Mouse (Mus musculus) cortical plate, adult 2 months (tissue): ENCODE measurements around the gene Tmem208.

Experiments used
- CTCF ChIP-seq: fragments of 200-500 bp; IDR thresholded peaks from 2 replicates; pipeline ENCODE4 v1.5.1; 2011; ENCODE audit warnings: mild to moderate bottlenecking, control low read depth, low read length; ENCODE audit not compliant: insufficient read depth; ENCODE audit errors: extremely low read depth
- POLR2A ChIP-seq: fragments of 200-500 bp; IDR thresholded peaks from 2 replicates; pipeline ENCODE4 v1.6.1; 2011; ENCODE audit warnings: mild to moderate bottlenecking, low read length, control low read depth; ENCODE audit not compliant: insufficient read depth; ENCODE audit errors: extremely low read depth

- TF ChIP-seq CTCF = peak; percentile 10; the same call in 1 of the 2 replicates
- no peak for TF ChIP-seq POLR2A
Observed at GRCm38 (mm10) chr8:105359646-105360045, 33.5 kb downstream of the Tmem208 start.
